Mouse (Mus musculus) CD4-positive, CD25-positive, alpha-beta regulatory T cell, adult 2 months (primary cell): ENCODE results near the gene Pom121l2.

Experiments
- DNase-seq: peaks from one replicate; pipeline ENCODE4 v3.0.0-alpha.2; 2012; ENCODE audit warnings: low read depth, low spot score

Gene Pom121l2

GRCm38 (mm10) chr13:21993957-21994738, 13.2 kb downstream of the Pom121l2 start:
- peak; percentile 35 for DNase-seq

- no peak for DNase-seq
These were observed 13.9 kb downstream of the Pom121l2 start for GRCm38 (mm10) chr13:21994896-21995295.

GRCm38 (mm10) chr13:21995331-21995914, 14.4 kb downstream of the Pom121l2 start:
- peak; percentile 59 for DNase-seq

- peak; percentile 57 for DNase-seq
These were observed 15.3 kb downstream of the Pom121l2 start for GRCm38 (mm10) chr13:21996101-21996839.

GRCm38 (mm10) chr13:21996840-21997185, 15.8 kb downstream of the Pom121l2 start:
- DNase-seq, result no peak

- DNase-seq, result no peak
These were observed 16.3 kb downstream of the Pom121l2 start for GRCm38 (mm10) chr13:21997201-21997820.

GRCm38 (mm10) chr13:21997821-21998220, 16.8 kb downstream of the Pom121l2 start:
- no peak for DNase-seq

- DNase-seq, result no peak
These were observed 17.4 kb downstream of the Pom121l2 start for GRCm38 (mm10) chr13:21998412-21998811.

GRCm38 (mm10) chr13:21999147-21999546, 18.2 kb downstream of the Pom121l2 start:
- DNase-seq, result no peak

- DNase-seq, result no peak
These were observed 20.4 kb downstream of the Pom121l2 start for GRCm38 (mm10) chr13:22001346-22001745.

- DNase-seq, result peak; percentile 49
These were observed 20.8 kb downstream of the Pom121l2 start for GRCm38 (mm10) chr13:22001823-22002222.

GRCm38 (mm10) chr13:22005605-22006333, 24.8 kb downstream of the Pom121l2 start:
- peak; percentile 74 for DNase-seq

GRCm38 (mm10) chr13:22006334-22007120, 25.5 kb downstream of the Pom121l2 start:
- peak; percentile 82 for DNase-seq

- DNase-seq, result no peak
These were observed 26.1 kb downstream of the Pom121l2 start for GRCm38 (mm10) chr13:22007121-22007510.

GRCm38 (mm10) chr13:22007872-22008271, 26.9 kb downstream of the Pom121l2 start:
- no peak for DNase-seq

- no peak for DNase-seq
These were observed 27.7 kb downstream of the Pom121l2 start for GRCm38 (mm10) chr13:22008707-22009106.

GRCm38 (mm10) chr13:22009642-22010041, 28.6 kb downstream of the Pom121l2 start, which contains the start of gene Prss16:
Gene Prss16 (minus strand): TSS chr13:22009742.
- DNase-seq, result no peak

GRCm38 (mm10) chr13:22013716-22014115, 32.7 kb downstream of the Pom121l2 start:
- no peak for DNase-seq

GRCm38 (mm10) chr13:22014411-22014845, 33.4 kb downstream of the Pom121l2 start:
- DNase-seq, result no peak
